Mouse (Mus musculus): Measurements from ENCODE around the gene Mcub. TPM values are rescaled to one million over a fixed set of nuclear protein-coding genes. Genes with fewer than 3 reads are reported as not detected.

The Mcub gene
- polyA plus RNA-seq, 1 experiment from 2014 or later, result 6.6 TPM

GRCm38 (mm10) chr3:129878405-129879021 lies 91.5 kb downstream of the Mcub start, which contains the start of gene Pla2g12a:
TSS of gene Pla2g12a (plus strand) at chr3:129878606.
- no peaks in the 10 kb centered on the region for H3K27me3 ChIP-seq (replicated peaks; ENCODE audit: control insufficient read depth, insufficient read depth, low read length)
- H3K4me2 ChIP-seq (ENCODE audit: low read length), result peak within 1 kb of the TSS; percentile 83
- peak within 1 kb of the TSS; percentile 86 for H3K27ac ChIP-seq (ENCODE audit: low read depth, low read length)
- H3K9ac ChIP-seq (ENCODE audit: low read length), result peak within 1 kb of the TSS; percentile 79
- DNase-seq (ENCODE audit: low spot score), result peak; percentile 95
- no peaks in the 10 kb centered on the region for H3K36me3 ChIP-seq (ENCODE audit: control insufficient read depth, insufficient read depth, low read length)
- H3K4me3 ChIP-seq (ENCODE audit: low read depth, low read length), result peak within 1 kb of the TSS; percentile 63
- ATAC-seq, result peak; percentile 93
- 0 out of 2 replicates have a peak, but pooled peaks cover 3% of the 10 kb centered on the region for H3K4me1 ChIP-seq (ENCODE audit: control insufficient read depth, insufficient read depth, low read length)
- no peaks in the 10 kb centered on the region for H3K9me3 ChIP-seq (replicated peaks; ENCODE audit: control insufficient read depth, low read length)
- WGBS, result under 1% methylated on average over 57 of the region's 66 CpGs

- 0 out of 2 replicates have a peak, but pooled peaks cover 3% of the 10 kb centered on the region for H3K4me1 ChIP-seq (ENCODE audit: control insufficient read depth, insufficient read depth, low read length)
- H3K9ac ChIP-seq (ENCODE audit: low read length), result no peak overlapping the region
- WGBS, result 77% methylated on average over 10 of the region's 10 CpGs
- no peak overlapping the region for H3K27ac ChIP-seq (ENCODE audit: low read depth, low read length)
- H3K9me3 ChIP-seq (replicated peaks; ENCODE audit: control insufficient read depth, low read length), result no peaks in the 10 kb centered on the region
- no peak for ATAC-seq
- no peaks in the 10 kb centered on the region for H3K27me3 ChIP-seq (replicated peaks; ENCODE audit: control insufficient read depth, insufficient read depth, low read length)
- no peak overlapping the region for H3K4me3 ChIP-seq (ENCODE audit: low read depth, low read length)
- no peaks in the 10 kb centered on the region for H3K36me3 ChIP-seq (ENCODE audit: control insufficient read depth, insufficient read depth, low read length)
- no peak overlapping the region for H3K4me2 ChIP-seq (ENCODE audit: low read length)
- DNase-seq (ENCODE audit: low spot score), result no peak
Measured at GRCm38 (mm10) chr3:129877327-129877726, 92.7 kb downstream of the Mcub start.

Other genes with a start within 250 kb of the Mcub start
- gene Egf, start 214.9 kb downstream of the Mcub start, polyA plus RNA-seq (2014; fragmentation: Nextera tagmentation; extraction: Ambion mirVana), result 0.89 and 1.5 TPM in 2 replicates
- not detected in 2 replicates for gene Lrit3, start 166.2 kb downstream of the Mcub start, polyA plus RNA-seq (2014; fragmentation: Nextera tagmentation; extraction: Ambion mirVana)
- 0.28 TPM in 1 of 2 replicates, not detected in the other for gene Rrh, start 147.6 kb downstream of the Mcub start, polyA plus RNA-seq (2014; fragmentation: Nextera tagmentation; extraction: Ambion mirVana)
- 25.0 and 28.1 TPM in 2 replicates for gene Gar1, start 138.8 kb downstream of the Mcub start, polyA plus RNA-seq (2014; fragmentation: Nextera tagmentation; extraction: Ambion mirVana)
- gene Cfi, start 134.3 kb downstream of the Mcub start, polyA plus RNA-seq (2014; fragmentation: Nextera tagmentation; extraction: Ambion mirVana), result 0.14 and 0.22 TPM in 2 replicates
- 38.6 TPM in 2 replicates for gene Pla2g12a, start 91.6 kb downstream of the Mcub start, polyA plus RNA-seq (2014; fragmentation: Nextera tagmentation; extraction: Ambion mirVana)
- 39.4 and 42.3 TPM in 2 replicates for gene Casp6, start 68.8 kb downstream of the Mcub start, polyA plus RNA-seq (2014; fragmentation: Nextera tagmentation; extraction: Ambion mirVana)
- gene Sec24b, start 91.3 kb upstream of the Mcub start, polyA plus RNA-seq (2014; fragmentation: Nextera tagmentation; extraction: Ambion mirVana), result 23.8 and 25.4 TPM in 2 replicates
- 2.5 and 3.4 TPM in 2 replicates for gene Col25a1, start 161.3 kb upstream of the Mcub start, polyA plus RNA-seq (2014; fragmentation: Nextera tagmentation; extraction: Ambion mirVana)